Mouse (Mus musculus) thymus, adult 2 months (tissue): ENCODE results near the gene Ifi27.

Source experiments
- CTCF ChIP-seq: fragments of 200-500 bp; IDR thresholded peaks from 2 replicates; pipeline ENCODE4 v1.5.1; 2012; ENCODE audit warnings: mild to moderate bottlenecking, control low read depth, low read length, moderate library complexity, borderline replicate concordance; ENCODE audit not compliant: control insufficient read depth, poor library complexity, insufficient read depth; ENCODE audit errors: extremely low read depth
- POLR2A ChIP-seq: fragments of 200-500 bp; IDR thresholded peaks from 2 replicates; pipeline ENCODE4 v1.6.1; 2012; ENCODE audit warnings: mild to moderate bottlenecking, low read length, control low read depth, moderate library complexity; ENCODE audit not compliant: control insufficient read depth, poor library complexity, insufficient read depth; ENCODE audit errors: extremely low read depth

DNA sequence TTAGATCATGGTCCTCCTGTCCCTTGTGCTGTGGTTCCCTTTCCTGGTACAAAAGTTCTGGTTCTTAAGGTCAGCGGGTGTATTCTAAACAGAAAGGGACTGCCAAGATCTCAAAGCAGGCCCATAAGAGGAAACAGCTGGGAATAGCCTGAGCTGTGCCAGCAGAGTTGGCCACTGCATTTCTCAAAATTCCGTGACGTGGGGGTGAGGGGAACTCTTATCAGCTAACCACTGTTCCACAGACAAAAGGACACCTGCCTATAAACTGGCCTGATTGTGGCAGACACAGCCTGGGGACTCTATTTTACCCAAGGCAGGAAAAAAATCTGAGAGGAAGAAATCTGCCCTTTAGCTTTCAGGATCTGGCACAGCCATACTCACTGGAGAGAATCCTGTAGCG lies 53.3 kb downstream of the Ifi27 start:
- TF ChIP-seq POLR2A: no peak
- TF ChIP-seq CTCF: no peak
